Mouse (Mus musculus) CH12.LX (cell line): ENCODE data around the gene Peli1. TPM values are rescaled to one million over a fixed set of nuclear protein-coding genes. Genes with fewer than 3 reads are reported as not detected.
"Not testable (repeated sequence)": the region's sequence is repeated elsewhere in the genome, so short reads cannot be mapped to it uniquely, and the experiment has no call there.

Source experiments
- DNase-seq: peaks from one replicate; pipeline ENCODE4 v3.0.0-alpha.2; 2013; ENCODE audit errors: extremely low read depth
- H3K27ac ChIP-seq: 2 replicates; pipeline ENCODE4 v1.5.1; 2012; ENCODE audit warnings: low read depth, mild to moderate bottlenecking, control low read depth, moderate library complexity; ENCODE audit not compliant: insufficient read depth
- H3K27me3 ChIP-seq: replicated peaks from 2 replicates; pipeline ENCODE3; 2012; ENCODE audit warnings: inconsistent platforms
- H3K36me3 ChIP-seq, 2 experiments: replicated peaks in 1 of 2; 2 replicates each; pipeline versions ENCODE3 to v1.6.1; 2012; ENCODE audit warnings: inconsistent platforms in 1 of 2, low read length in 1 of 2, mild to moderate bottlenecking in 1 of 2, mixed read lengths in 1 of 2, moderate library complexity in 1 of 2; ENCODE audit not compliant: control insufficient read depth in 1 of 2, insufficient read depth in 1 of 2
- H3K4me1 ChIP-seq, 2 experiments: 2 replicates each; pipeline ENCODE4 v1.6.1; 2012; ENCODE audit warnings: inconsistent platforms in 1 of 2, moderate library complexity in 1 of 2; ENCODE audit not compliant: insufficient read depth in 2 of 2, control insufficient read depth in 1 of 2
- H3K4me2 ChIP-seq: 2 replicates; pipeline ENCODE4 v1.6.1; 2012; ENCODE audit warnings: low read depth, mild to moderate bottlenecking, control low read depth; ENCODE audit not compliant: poor library complexity, insufficient read depth, severe bottlenecking
- H3K4me3 ChIP-seq, 3 experiments: fragments of 150-350 bp in 1 of 3; sonication (generic) in 1 of 3; replicated peaks in 1 of 3; 2 replicates each; pipeline versions ENCODE3 to v1.5.1; 2011 to 2012; ENCODE audit warnings: low read depth in 2 of 3, low read length in 2 of 3, mild to moderate bottlenecking in 2 of 3, moderate library complexity in 2 of 3, control low read depth in 1 of 3, improper control_type of control experiment in 1 of 3, inconsistent platforms in 1 of 3, mixed read lengths in 1 of 3; ENCODE audit not compliant: poor library complexity in 1 of 3
- H3K79me2 ChIP-seq: replicated peaks from 2 replicates; pipeline ENCODE4 v1.6.1; 2012; ENCODE audit warnings: mild to moderate bottlenecking, moderate library complexity; ENCODE audit not compliant: control insufficient read depth, poor library complexity, insufficient read depth, severe bottlenecking; ENCODE audit errors: extremely low read depth
- H3K9ac ChIP-seq: 2 replicates; pipeline ENCODE4 v1.6.1; 2012; ENCODE audit warnings: low read depth, mild to moderate bottlenecking, control low read depth, moderate library complexity; ENCODE audit not compliant: insufficient read depth
- H3K9me3 ChIP-seq: replicated peaks from 2 replicates; pipeline ENCODE3; 2012; ENCODE audit warnings: low read length, inconsistent platforms, mixed read lengths
- BHLHE40 ChIP-seq: IDR thresholded peaks from 2 replicates; pipeline ENCODE4 v1.6.1; 2011; ENCODE audit warnings: mild to moderate bottlenecking, low read depth, low read length, improper control_type of control experiment
- CHD2 ChIP-seq: IDR thresholded peaks from 2 replicates; pipeline ENCODE4 v1.6.1; 2011; ENCODE audit warnings: low read length, improper control_type of control experiment
- CTCF ChIP-seq, 2 experiments: IDR thresholded peaks in 1 of 2; conservative IDR thresholded peaks in 1 of 2; 2 replicates each; pipeline ENCODE4 v1.5.1; 2011 to 2012; ENCODE audit warnings: low read depth in 2 of 2, low read length in 2 of 2, improper control_type of control experiment in 1 of 2, inconsistent platforms in 1 of 2, mild to moderate bottlenecking in 1 of 2, moderate library complexity in 1 of 2
- E2F4 ChIP-seq: IDR thresholded peaks from 2 replicates; pipeline ENCODE4 v1.6.1; 2011; ENCODE audit warnings: low read depth, low read length, improper control_type of control experiment; ENCODE audit not compliant: insufficient replicate concordance
- GABPA ChIP-seq: IDR thresholded peaks from 2 replicates; pipeline ENCODE4 v1.6.1; 2012; ENCODE audit warnings: low read depth, low read length, improper control_type of control experiment, inconsistent platforms; ENCODE audit not compliant: insufficient replicate concordance
- HCFC1 ChIP-seq: IDR thresholded peaks from 2 replicates; pipeline ENCODE4 v1.6.1; 2012; ENCODE audit warnings: low read depth, mild to moderate bottlenecking, inconsistent platforms, low read length, improper control_type of control experiment
- JUN ChIP-seq: IDR thresholded peaks from 2 replicates; pipeline ENCODE4 v1.6.1; 2011; ENCODE audit warnings: low read depth, mild to moderate bottlenecking, low read length, improper control_type of control experiment, moderate library complexity; ENCODE audit not compliant: insufficient read depth
- KAT2A ChIP-seq: IDR thresholded peaks from 2 replicates; pipeline ENCODE4 v1.6.1; 2012; ENCODE audit warnings: low read length, improper control_type of control experiment, inconsistent platforms; ENCODE audit not compliant: insufficient replicate concordance
- PAX5 ChIP-seq: IDR thresholded peaks from 2 replicates; pipeline ENCODE4 v1.6.1; 2012; ENCODE audit warnings: low read length, inconsistent platforms, mixed read lengths
- RCOR1 ChIP-seq: conservative IDR thresholded peaks from 2 replicates; pipeline ENCODE4 v1.6.1; 2012; ENCODE audit warnings: low read depth, mild to moderate bottlenecking, inconsistent platforms, low read length, improper control_type of control experiment
- TBP ChIP-seq: conservative IDR thresholded peaks from 2 replicates; pipeline ENCODE4 v1.6.1; 2011; ENCODE audit warnings: low read depth, low read length, improper control_type of control experiment
- TCF12 ChIP-seq: IDR thresholded peaks from 2 replicates; pipeline ENCODE4 v1.6.1; 2014; ENCODE audit warnings: low read depth, mild to moderate bottlenecking, inconsistent platforms, low read length, improper control_type of control experiment
- UBTF ChIP-seq: IDR thresholded peaks from 2 replicates; pipeline ENCODE4 v1.6.1; 2012; ENCODE audit warnings: low read depth, mild to moderate bottlenecking, inconsistent platforms, low read length, improper control_type of control experiment, moderate library complexity
- USF1 ChIP-seq: IDR thresholded peaks from 2 replicates; pipeline ENCODE4 v1.6.1; 2014; ENCODE audit warnings: low read depth, mild to moderate bottlenecking, inconsistent platforms, low read length, improper control_type of control experiment
- ZC3H11A ChIP-seq: IDR thresholded peaks from 2 replicates; pipeline ENCODE4 v1.6.1; 2012; ENCODE audit warnings: low read depth, mild to moderate bottlenecking, inconsistent platforms, low read length, improper control_type of control experiment
- ZKSCAN1 ChIP-seq: IDR thresholded peaks from 2 replicates; pipeline ENCODE4 v1.6.1; 2012; ENCODE audit warnings: low read depth, inconsistent platforms, low read length, improper control_type of control experiment, borderline replicate concordance
- dilution Hi-C: fragments of 300-500 bp; cut with MboI; formaldehyde crosslinking; loops from 2 replicates; pipeline ENCODE4 v1.14.3; 2020; ENCODE audit warnings: low sequenced_read_pairs; ENCODE audit not compliant: extremely low pct_unique_long_range_greater_than_20kb, extremely low pct_ligation_motif_present
- in situ Hi-C: fragments of 300-500 bp; cut with MboI; formaldehyde crosslinking; loops from 3 replicates; pipeline ENCODE4 v1.14.3; 2019; ENCODE audit warnings: low sequenced_read_pairs, low pct_ligation_motif_present, low pct_unique_long_range_greater_than_20kb, mixed read lengths
- polyA plus RNA-seq: library from polyadenylated mRNA; unstranded; fragments of >175 nt; gene quantifications from 2 replicates; pipeline ENCODE4 v1.2.1, GENCODE M21; 2012; ENCODE audit warnings: low read depth; ENCODE audit not compliant: insufficient read length
- total RNA-seq, 2 experiments: library from RNA; depleted of rRNA; stranded (reverse); fragments of 300-350 nt in 1 of 2; fragments of >200 nt in 1 of 2; gene quantifications; 2 replicates each; pipeline ENCODE4 v1.2.3; 2012 to 2014

Peli1 gene
- total and polyA plus RNA-seq, 3 experiments: 6.7 to 25.9 (median 14.8) TPM

DNA sequence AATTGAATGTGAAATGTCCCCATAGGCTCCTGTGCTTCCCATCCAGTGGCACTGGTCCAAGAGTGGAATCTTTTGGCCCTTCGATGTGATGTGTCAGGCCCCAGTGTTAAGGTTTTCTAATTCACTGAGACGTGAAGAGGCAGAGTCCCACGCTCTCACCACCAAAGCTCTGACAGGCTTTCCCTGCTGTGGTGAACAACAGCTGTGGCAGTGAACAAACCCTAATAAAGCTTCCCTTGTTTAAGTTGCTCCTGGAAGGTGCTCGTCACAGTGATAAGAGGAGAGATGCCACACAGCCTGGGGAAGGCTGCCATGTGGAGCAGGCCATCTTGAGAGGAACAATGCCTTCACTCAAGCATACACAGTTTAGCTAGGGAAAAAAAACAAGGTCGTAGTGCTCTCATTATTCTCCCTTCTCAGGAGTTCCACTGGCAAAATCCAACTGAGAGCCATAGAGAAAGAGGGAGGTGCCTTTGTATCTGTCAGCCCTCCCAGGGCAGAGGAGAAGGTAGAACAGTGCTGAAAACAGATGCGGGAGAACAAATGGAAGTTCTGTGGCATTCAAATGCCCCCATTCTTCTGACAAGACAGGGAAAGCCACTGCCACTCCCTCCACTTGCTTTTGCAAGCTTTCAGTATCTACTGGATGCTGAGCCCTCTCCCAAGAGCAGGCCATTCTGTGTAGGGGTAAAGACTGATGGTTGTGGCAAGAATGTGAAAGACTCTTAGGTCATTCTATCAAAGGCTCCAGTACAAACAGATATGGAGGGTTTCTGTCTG, 77.9 kb downstream of the Peli1 start:
- dilution Hi-C loops: no loop called here
- H3K27ac ChIP-seq: no peak overlapping the region
- peaks cover 9 to 36% of the 10 kb centered on the region in 2 experiments for H3K4me1 ChIP-seq

DNA sequence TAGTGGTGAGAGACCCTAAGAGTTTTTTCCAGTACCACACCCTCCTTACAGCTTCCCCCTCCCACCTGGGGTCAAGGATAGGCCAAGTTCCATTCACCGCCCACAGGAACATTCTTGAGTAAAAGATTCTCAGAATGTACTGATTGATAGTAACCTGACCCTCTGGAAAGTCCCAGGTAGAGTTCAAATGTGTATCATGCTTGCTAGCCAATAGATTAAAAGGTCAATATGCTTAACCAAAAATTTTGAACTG, 78.4 kb downstream of the Peli1 start:
- H3K4me3 ChIP-seq, H3K9ac ChIP-seq, dilution Hi-C loops, H3K79me2 ChIP-seq, H3K4me2 ChIP-seq, H3K9me3 ChIP-seq, in situ Hi-C loops, DNase-seq, H3K27ac ChIP-seq, H3K27me3 ChIP-seq, H3K36me3 ChIP-seq: not testable (repeated sequence)
- H3K4me1 ChIP-seq: peaks cover 8 to 36% of the 10 kb centered on the region in 2 experiments

More for the DNA sequence above, 77.9 kb downstream of the Peli1 start:
- Histone ChIP-seq H3K27me3 (no peaks in the 10 kb centered on the region), H3K4me2 (no peak overlapping the region), H3K79me2 (no peaks in the 10 kb centered on the region), H3K9me3 (peaks cover 9% of the 10 kb centered on the region), H3K36me3 (no peaks in the 10 kb centered on the region), H3K4me3 (no peak overlapping the region), H3K9ac (no peak overlapping the region)
- no peak for DNase-seq
- in situ Hi-C loops: no loop called here
- TF ChIP-seq TCF12 (no peak), ZC3H11A (no peak)

DNA sequence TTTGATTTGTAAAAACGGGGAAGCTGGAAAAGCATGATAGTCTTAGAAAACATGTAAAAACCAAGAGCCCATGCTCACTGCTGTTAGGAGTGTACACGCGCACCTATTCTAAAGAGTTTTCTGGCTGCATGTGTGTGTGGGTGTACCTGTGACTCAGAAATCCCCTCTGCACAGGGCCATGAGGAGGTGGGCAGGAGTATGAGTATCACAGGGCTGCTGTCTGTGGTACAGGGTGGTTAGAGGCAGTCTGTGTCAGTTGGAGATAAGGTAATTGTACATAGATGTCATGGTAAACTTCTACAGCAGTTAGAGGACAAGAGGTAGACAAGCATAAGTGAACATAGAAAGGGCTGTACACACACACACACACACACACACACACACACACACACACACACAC, 81.2 kb downstream of the Peli1 start:
- H3K27ac ChIP-seq: no peak overlapping the region
- in situ Hi-C loops: loop anchor here (10.0 kb wide), 2 partner anchors 283 to 377 kb away; no protein-coding TSS in a partner anchor

More for the DNA sequence above, 81.2 kb downstream of the Peli1 start:
- Histone ChIP-seq H3K9me3 (peaks cover 9% of the 10 kb centered on the region), H3K4me2 (no peak overlapping the region), H3K4me3 (no peak overlapping the region), H3K9ac (no peak overlapping the region), H3K36me3 (no peaks in the 10 kb centered on the region), H3K27me3 (no peaks in the 10 kb centered on the region), H3K79me2 (no peaks in the 10 kb centered on the region)
- no peak for DNase-seq
- dilution Hi-C loops: no loop called here
- no peak for TF ChIP-seq CTCF (conservative IDR thresholded peaks at IDR 0.05 in 1 of 2, IDR thresholded peaks at IDR 0.05 in 1 of 2; ENCODE audit: low read depth in 2 of 2, low read length in 2 of 2)
- no peak for TF ChIP-seq KAT2A
- no peak for TF ChIP-seq ZKSCAN1
- TF ChIP-seq HCFC1: no peak
- no peak for TF ChIP-seq TBP
- TF ChIP-seq BHLHE40: no peak
- TF ChIP-seq UBTF: no peak
- no peak for TF ChIP-seq PAX5
- no peak for TF ChIP-seq USF1
- TF ChIP-seq GABPA: no peak
- TF ChIP-seq CHD2: no peak
- TF ChIP-seq RCOR1: no peak
- no peak for TF ChIP-seq E2F4
- TF ChIP-seq TCF12: no peak
- no peak for TF ChIP-seq JUN
- TF ChIP-seq, all 38 proteins: peak for 0
- peaks cover 6 to 24% of the 10 kb centered on the region in 2 experiments; a peak in 3 of 4 replicates for H3K4me1 ChIP-seq
